Mouse (Mus musculus): ENCODE results near the gene Fgfr2.

The Fgfr2 gene

GRCm38 (mm10) chr7:132810368-132810767 is 312.8 kb downstream of the Fgfr2 start:
- H3K27me3 ChIP-seq (ENCODE audit: control insufficient read depth, insufficient read depth, low read length, poor library complexity, severe bottlenecking): no peaks in the 10 kb centered on the region
- H3K36me3 ChIP-seq (ENCODE audit: control insufficient read depth, insufficient read depth, low read length, poor library complexity, severe bottlenecking): no peaks in the 10 kb centered on the region
- no peak for DNase-seq (ENCODE audit: low read depth, low spot score)

DNA sequence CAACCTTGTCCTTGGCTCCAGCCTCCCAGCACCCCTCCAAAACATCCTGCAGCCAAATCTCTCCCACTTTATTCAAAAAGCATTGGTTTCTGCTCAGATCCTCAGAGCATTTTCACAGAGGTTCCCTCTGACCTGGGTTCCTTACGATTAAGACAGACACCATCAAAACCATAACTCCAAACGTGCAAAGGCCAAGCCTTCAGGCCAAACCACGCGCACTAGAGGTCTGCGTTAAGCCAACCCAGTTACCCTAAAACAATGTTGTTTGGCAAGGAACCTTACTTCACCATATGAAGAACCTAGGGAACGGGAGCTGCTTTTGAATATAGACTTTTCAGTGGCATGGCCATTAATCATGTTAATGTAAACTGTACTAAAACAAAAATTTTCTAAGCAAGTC is 313.4 kb downstream of the Fgfr2 start:
- Histone ChIP-seq H3K36me3 (ENCODE audit: control insufficient read depth, insufficient read depth, low read length, poor library complexity, severe bottlenecking) (no peaks in the 10 kb centered on the region), H3K27me3 (ENCODE audit: control insufficient read depth, insufficient read depth, low read length, poor library complexity, severe bottlenecking) (no peaks in the 10 kb centered on the region)
- DNase-seq (ENCODE audit: low read depth, low spot score): no peak

GRCm38 (mm10) chr7:132808841-132809682 is 314.1 kb downstream of the Fgfr2 start:
- Histone ChIP-seq H3K27me3 (ENCODE audit: control insufficient read depth, insufficient read depth, low read length, poor library complexity, severe bottlenecking) (no peaks in the 10 kb centered on the region), H3K36me3 (ENCODE audit: control insufficient read depth, insufficient read depth, low read length, poor library complexity, severe bottlenecking) (no peaks in the 10 kb centered on the region; the same call in 1 of the 2 replicates)
- DNase-seq (ENCODE audit: low read depth, low spot score): no peak

DNA sequence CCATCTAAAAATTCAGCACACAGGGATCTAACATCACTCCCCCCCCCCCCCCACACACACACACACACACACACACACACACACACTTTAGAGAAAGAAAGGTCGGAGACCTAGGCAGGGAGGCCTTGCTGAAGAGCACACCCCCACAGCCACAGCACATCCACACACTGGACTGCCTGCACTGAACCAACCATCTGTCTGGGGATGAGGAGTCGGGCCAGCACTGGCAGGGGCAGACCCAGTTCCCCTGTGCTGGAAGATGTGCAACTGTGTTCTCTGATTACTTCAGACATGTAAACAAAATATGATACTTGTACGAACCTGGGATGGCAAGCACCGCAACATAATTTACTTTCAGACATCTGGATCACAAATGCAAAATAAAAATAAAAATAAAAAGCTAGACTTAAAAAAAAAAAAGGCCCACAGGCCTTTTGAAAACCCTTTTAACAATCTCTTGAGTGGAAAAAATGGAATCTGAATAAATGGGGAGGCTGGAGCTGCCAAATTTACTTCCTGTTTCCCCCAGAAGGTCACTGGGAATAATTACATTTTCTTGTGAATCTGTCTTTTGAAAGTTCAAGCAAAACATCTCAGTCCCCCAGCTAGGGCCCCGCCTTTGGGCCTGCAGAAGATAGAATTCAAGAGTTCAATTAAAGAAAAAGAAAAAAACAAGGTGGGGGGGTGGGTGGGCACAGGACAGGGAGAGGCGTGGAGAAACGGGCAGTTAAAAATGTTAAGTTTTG is 314.9 kb downstream of the Fgfr2 start:
- Histone ChIP-seq H3K27me3 (ENCODE audit: control insufficient read depth, insufficient read depth, low read length, poor library complexity, severe bottlenecking) (no peaks in the 10 kb centered on the region), H3K36me3 (ENCODE audit: control insufficient read depth, insufficient read depth, low read length, poor library complexity, severe bottlenecking) (no peaks in the 10 kb centered on the region; the same call in 1 of the 2 replicates)
- DNase-seq (ENCODE audit: low read depth, low spot score): no peak

GRCm38 (mm10) chr7:132806926-132807857 is 316.0 kb downstream of the Fgfr2 start:
- H3K27me3 ChIP-seq (ENCODE audit: control insufficient read depth, insufficient read depth, low read length, poor library complexity, severe bottlenecking): no peaks in the 10 kb centered on the region
- DNase-seq (ENCODE audit: low read depth, low spot score): no peak

GRCm38 (mm10) chr7:132806286-132806685 is 316.9 kb downstream of the Fgfr2 start:
- H3K36me3 ChIP-seq (ENCODE audit: control insufficient read depth, insufficient read depth, low read length, poor library complexity, severe bottlenecking): no peaks in the 10 kb centered on the region; the same call in 1 of the 2 replicates
- DNase-seq (ENCODE audit: low read depth, low spot score): no peak
- no peaks in the 10 kb centered on the region for H3K27me3 ChIP-seq (ENCODE audit: control insufficient read depth, insufficient read depth, low read length, poor library complexity, severe bottlenecking)

More at GRCm38 (mm10) chr7:132806926-132807857, 316.0 kb downstream of the Fgfr2 start:
- no peaks in the 10 kb centered on the region; the same call in 1 of the 2 replicates for H3K36me3 ChIP-seq (ENCODE audit: control insufficient read depth, insufficient read depth, low read length, poor library complexity, severe bottlenecking)

GRCm38 (mm10) chr7:132804951-132805350 is 318.2 kb downstream of the Fgfr2 start:
- no peak for DNase-seq (ENCODE audit: low read depth, low spot score)
- H3K27me3 ChIP-seq (ENCODE audit: control insufficient read depth, insufficient read depth, low read length, poor library complexity, severe bottlenecking): no peaks in the 10 kb centered on the region

GRCm38 (mm10) chr7:132804461-132804860 is 318.7 kb downstream of the Fgfr2 start:
- Histone ChIP-seq H3K36me3 (ENCODE audit: control insufficient read depth, insufficient read depth, low read length, poor library complexity, severe bottlenecking) (no peaks in the 10 kb centered on the region; the same call in 1 of the 2 replicates), H3K27me3 (ENCODE audit: control insufficient read depth, insufficient read depth, low read length, poor library complexity, severe bottlenecking) (no peaks in the 10 kb centered on the region)
- no peak for DNase-seq (ENCODE audit: low read depth, low spot score)

More at GRCm38 (mm10) chr7:132804951-132805350, 318.2 kb downstream of the Fgfr2 start:
- H3K36me3 ChIP-seq (ENCODE audit: control insufficient read depth, insufficient read depth, low read length, poor library complexity, severe bottlenecking): no peaks in the 10 kb centered on the region; the same call in 1 of the 2 replicates

GRCm38 (mm10) chr7:132803962-132804361 is 319.2 kb downstream of the Fgfr2 start:
- DNase-seq (ENCODE audit: low read depth, low spot score): peak; percentile 64
- H3K27me3 ChIP-seq (ENCODE audit: control insufficient read depth, insufficient read depth, low read length, poor library complexity, severe bottlenecking): no peaks in the 10 kb centered on the region
- no peaks in the 10 kb centered on the region; the same call in 1 of the 2 replicates for H3K36me3 ChIP-seq (ENCODE audit: control insufficient read depth, insufficient read depth, low read length, poor library complexity, severe bottlenecking)

GRCm38 (mm10) chr7:132803336-132803735 is 319.8 kb downstream of the Fgfr2 start:
- H3K27me3 ChIP-seq (ENCODE audit: control insufficient read depth, insufficient read depth, low read length, poor library complexity, severe bottlenecking): no peaks in the 10 kb centered on the region
- no peak for DNase-seq (ENCODE audit: low read depth, low spot score)
- H3K36me3 ChIP-seq (ENCODE audit: control insufficient read depth, insufficient read depth, low read length, poor library complexity, severe bottlenecking): no peaks in the 10 kb centered on the region; the same call in 1 of the 2 replicates

GRCm38 (mm10) chr7:132802691-132803090 is 320.5 kb downstream of the Fgfr2 start:
- Histone ChIP-seq H3K27me3 (ENCODE audit: control insufficient read depth, insufficient read depth, low read length, poor library complexity, severe bottlenecking) (no peaks in the 10 kb centered on the region), H3K36me3 (ENCODE audit: control insufficient read depth, insufficient read depth, low read length, poor library complexity, severe bottlenecking) (no peaks in the 10 kb centered on the region; the same call in 1 of the 2 replicates)
- DNase-seq (ENCODE audit: low read depth, low spot score): no peak

GRCm38 (mm10) chr7:132802066-132802465 is 321.1 kb downstream of the Fgfr2 start:
- DNase-seq (ENCODE audit: low read depth, low spot score): no peak
- Histone ChIP-seq H3K27me3 (ENCODE audit: control insufficient read depth, insufficient read depth, low read length, poor library complexity, severe bottlenecking) (no peaks in the 10 kb centered on the region), H3K36me3 (ENCODE audit: control insufficient read depth, insufficient read depth, low read length, poor library complexity, severe bottlenecking) (no peaks in the 10 kb centered on the region; the same call in 1 of the 2 replicates)

- Histone ChIP-seq H3K36me3 (ENCODE audit: control insufficient read depth, insufficient read depth, low read length, poor library complexity, severe bottlenecking) (no peaks in the 10 kb centered on the region; the same call in 1 of the 2 replicates), H3K27me3 (ENCODE audit: control insufficient read depth, insufficient read depth, low read length, poor library complexity, severe bottlenecking) (no peaks in the 10 kb centered on the region)
- DNase-seq (ENCODE audit: low read depth, low spot score): no peak
These were observed 321.6 kb downstream of the Fgfr2 start for GRCm38 (mm10) chr7:132801509-132801908.

DNA sequence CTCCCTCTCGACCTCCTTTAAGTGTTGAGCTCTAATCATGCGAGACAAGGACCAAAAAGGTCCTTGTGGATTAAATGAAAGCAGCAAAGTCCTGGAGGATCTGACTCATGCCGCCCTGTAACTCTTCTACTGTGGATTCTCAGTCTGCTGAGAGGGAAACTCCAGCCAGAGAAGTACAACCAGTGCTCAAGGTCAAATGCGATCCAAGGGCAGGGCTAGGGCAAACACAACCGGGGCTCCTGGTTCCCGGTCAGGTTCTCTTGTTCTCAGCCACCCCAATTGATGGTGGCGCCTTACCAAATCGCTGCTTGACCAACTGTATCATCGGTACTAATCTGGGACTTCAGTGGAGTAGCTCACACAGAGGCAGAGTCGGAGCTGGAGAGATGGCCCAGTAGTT is 322.3 kb downstream of the Fgfr2 start:
- Histone ChIP-seq H3K27me3 (ENCODE audit: control insufficient read depth, insufficient read depth, low read length, poor library complexity, severe bottlenecking) (no peaks in the 10 kb centered on the region), H3K36me3 (ENCODE audit: control insufficient read depth, insufficient read depth, low read length, poor library complexity, severe bottlenecking) (no peaks in the 10 kb centered on the region; the same call in 1 of the 2 replicates)
- DNase-seq (ENCODE audit: low read depth, low spot score): no peak
